Mouse (Mus musculus) cerebellum, adult 11 months (tissue): ENCODE data around the gene Sectm1b.
"Not testable (repeated sequence)": the region's sequence is repeated elsewhere in the genome, so short reads cannot be mapped to it uniquely, and the experiment has no call there.

Experiments
- DNase-seq: peaks from one replicate; pipeline ENCODE4 v3.0.0; 2022

The Sectm1b gene

DNA sequence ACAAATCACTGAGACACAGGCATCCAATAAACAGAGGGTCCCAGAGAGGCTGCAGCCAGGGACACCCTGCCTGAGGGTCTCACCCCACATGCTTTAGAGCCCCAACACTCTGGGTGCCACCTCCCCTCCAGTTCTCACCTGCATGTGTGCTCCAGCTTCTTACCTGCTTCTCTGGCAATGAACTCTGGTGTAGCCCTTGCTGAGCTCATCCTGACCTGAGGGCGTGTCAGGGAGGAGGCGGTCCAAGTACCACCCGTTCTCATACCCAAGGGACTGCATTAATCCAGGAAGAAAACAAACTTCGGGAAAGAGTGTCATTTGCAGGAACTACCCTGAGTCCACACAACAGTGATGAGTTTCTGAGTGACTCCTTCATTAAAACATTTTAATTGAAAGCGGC, at the start of gene Sectm1b:
Gene Sectm1b, minus strand, starts transcription at position 191 of the 400 bp plus-strand sequence.
- DNase-seq: no peak

DNA sequence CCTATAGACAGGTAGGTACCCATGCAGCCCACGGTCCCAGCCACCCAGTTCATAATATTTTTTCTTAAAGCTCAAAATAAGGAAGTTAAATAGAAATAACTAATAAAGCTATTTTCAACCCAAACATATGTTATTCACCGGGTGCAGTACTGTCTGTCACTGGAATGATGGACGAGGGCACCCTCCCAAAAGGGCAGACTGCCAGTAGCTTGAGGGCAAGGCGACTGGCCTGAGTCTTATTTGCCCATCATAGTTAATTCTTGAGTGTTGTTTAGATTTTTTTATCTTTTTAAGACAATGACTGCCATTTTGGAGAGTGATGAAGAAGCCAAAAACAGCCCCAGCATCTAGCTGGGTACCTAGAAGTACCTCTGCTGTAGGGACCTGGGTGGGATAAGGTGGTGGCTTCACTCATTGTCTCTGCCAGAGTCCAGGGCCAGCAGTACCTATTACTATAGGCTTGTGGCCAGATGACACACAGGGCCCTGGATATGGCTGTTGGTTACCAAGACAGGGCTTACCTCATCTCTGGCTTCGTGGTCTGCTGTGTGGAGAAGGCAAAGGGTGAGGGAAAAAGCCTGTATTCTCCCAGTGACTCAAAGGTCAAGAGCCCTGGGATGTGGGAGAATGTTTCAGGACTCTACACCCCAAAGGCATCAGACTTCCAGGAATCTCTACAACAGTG, 48.9 kb upstream of the Sectm1b start:
- DNase-seq: peak; percentile 66

DNA sequence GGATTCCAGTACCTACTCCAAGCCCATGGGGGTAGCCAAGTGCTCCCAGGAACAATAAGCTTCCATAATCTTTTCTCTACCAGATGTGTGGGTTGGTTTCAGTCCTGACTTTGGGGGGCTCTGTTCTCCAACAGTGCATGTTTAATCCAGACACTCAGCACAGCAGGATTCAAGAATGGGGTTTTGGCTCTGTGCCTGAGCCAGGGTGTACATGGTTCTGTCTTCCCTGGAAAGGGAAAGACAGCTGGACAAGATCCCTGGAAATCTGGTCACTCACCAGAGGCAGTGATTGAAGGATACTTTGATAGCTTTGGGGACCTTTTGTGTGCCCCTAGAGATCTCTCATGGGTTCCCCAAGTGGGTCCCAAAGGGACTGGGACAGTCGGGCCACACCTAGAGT, 48.2 kb upstream of the Sectm1b start:
- no peak for DNase-seq

DNA sequence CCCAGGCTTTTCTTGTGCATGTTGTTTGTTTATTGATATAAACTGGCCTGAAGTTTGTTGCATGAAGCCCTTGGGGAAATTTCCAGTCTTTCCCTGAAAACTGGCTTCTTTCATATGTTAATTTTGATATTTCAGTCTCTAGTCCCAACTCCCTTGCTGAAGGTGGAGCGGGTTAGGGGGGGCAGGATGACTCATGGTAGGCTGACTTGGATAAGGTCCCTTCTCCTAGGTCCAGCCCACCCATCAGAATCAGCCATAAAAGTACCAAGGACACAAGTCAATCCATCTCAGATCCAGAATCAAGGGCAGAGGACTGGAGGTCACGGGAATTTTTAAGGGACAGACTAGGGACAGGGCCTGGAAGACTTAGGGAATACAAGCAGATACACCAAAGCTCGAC, 47.7 kb upstream of the Sectm1b start:
- no peak for DNase-seq

DNA sequence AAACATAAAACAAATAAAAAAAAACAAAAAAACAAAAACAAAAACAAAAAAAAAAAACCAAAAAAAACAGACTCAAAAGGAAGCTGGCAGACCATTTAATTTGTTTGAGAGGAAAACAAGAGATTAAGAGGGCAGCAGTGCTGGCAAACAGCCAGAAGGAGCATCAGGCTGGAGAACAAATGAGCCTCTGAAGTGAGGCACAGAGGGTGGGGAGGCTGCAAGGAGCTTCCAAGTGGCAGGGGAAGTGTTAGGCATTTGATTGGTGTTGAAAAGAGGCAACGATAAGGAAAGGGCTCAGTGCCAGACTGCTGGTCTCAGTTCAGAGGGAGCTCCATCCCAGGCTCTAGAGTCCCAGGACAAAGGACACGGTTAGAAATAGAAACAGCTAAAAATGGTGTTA, 46.6 kb upstream of the Sectm1b start:
- DNase-seq: peak; percentile 13

DNA sequence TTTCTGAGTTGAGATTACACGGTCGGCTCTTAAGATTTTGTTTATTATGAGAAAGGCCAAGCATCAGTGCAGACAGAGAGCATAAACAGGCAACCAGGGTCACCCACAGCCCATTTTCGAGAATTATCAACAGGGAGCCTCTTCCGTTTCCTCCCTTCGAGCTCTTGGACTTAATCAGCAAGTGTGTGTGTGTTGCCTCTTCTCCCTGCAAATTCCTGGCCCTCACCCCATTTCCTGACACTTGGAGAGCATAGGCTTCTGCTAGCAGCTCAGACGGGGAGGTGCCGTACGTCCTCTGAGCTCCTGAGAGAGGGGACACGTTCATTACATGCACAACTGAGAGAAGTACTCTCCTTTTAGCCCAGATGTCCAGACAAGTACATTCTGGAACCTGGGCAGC, 44.7 kb upstream of the Sectm1b start:
- no peak for DNase-seq

DNA sequence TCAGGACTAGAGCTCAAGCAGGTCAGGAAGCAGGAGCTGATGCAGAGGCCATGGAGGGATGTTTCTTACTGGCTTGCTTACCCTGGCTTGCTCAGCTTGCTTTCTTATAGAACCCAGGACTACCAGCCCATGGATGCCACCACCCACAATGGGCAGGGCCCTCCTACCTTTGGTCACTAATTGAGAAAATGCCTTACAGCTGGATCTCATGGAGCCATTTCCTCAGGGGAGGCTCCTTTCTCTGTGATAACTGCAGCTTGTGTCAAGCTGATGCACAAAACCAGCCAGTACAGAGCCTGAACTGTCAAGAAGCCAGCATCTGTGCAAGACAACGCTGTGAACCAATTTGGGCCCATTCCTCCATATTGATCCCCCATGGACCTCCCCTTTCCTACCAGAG, 43.9 kb upstream of the Sectm1b start:
- not testable (repeated sequence) for DNase-seq

DNA sequence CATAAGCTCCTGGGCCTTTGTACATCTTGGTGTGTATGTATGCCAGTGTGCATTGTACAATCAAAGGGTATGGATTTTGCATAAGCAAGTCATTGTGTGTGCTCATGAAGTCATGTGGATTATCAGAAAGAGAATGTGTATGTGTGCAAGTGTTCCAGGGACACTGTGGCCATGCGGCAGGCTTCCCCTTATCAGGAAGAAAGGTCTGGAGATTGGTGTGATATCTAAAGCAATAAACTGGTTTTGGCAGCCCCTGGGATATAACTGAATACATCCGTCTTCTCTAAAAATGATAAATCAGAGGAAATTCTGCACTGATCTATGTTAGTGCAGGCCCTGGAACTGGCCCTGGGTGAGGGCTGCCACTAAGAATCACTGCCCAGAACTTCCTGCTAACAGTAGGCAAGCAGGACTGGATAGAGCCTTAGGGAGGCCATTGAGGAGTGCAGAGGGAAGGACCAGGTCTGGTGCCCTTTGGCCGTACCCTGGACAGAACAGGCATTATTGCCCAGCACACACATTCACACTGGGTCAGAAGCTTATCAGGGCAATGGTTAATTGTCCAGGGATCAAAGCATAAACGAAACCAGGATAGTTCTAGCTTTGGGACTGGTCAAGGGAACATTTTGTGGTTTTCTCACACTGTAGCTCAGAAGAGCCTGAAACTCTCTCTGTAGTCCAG, 37.9 kb upstream of the Sectm1b start:
- no peak for DNase-seq

DNA sequence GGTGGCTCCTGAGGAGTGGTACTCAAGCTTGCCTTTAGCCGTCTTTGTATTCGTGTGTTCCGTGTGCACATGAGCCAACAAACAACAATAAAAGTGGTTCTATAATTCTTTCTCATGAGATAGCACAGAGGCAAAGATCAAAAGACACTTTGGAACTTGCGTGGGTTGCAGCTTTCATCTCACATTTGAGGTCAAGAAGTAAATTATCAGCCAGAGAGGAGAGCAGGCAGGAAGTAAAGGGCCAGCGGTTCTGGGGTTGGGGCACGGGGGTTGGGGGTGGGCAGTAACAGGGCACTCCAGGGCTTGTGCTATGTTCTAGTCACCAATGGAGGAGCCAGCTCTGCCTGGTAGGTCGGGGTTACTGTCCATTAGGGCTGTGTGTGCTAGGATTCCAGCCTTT, 37.3 kb upstream of the Sectm1b start:
- no peak for DNase-seq

DNA sequence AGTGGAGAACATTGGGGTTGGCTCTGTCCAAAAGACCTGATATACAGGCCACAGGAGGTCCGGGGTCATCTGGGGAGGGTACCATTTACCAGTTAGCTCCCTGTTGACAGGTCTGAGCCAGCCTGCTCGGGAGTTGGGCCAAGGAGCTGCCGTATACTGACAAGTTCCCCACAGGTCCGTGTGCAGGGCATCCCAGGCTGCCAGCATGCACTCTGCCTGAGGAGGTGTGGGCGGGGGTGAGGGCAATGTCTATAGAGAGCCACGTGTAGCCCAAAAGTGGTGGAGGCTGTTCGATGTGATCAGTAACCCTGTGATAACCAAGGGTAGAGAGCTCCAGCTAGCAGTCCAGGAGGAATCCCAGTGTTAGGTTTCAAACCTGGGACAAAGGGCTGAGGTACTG, 36.4 kb upstream of the Sectm1b start:
- DNase-seq: no peak

DNA sequence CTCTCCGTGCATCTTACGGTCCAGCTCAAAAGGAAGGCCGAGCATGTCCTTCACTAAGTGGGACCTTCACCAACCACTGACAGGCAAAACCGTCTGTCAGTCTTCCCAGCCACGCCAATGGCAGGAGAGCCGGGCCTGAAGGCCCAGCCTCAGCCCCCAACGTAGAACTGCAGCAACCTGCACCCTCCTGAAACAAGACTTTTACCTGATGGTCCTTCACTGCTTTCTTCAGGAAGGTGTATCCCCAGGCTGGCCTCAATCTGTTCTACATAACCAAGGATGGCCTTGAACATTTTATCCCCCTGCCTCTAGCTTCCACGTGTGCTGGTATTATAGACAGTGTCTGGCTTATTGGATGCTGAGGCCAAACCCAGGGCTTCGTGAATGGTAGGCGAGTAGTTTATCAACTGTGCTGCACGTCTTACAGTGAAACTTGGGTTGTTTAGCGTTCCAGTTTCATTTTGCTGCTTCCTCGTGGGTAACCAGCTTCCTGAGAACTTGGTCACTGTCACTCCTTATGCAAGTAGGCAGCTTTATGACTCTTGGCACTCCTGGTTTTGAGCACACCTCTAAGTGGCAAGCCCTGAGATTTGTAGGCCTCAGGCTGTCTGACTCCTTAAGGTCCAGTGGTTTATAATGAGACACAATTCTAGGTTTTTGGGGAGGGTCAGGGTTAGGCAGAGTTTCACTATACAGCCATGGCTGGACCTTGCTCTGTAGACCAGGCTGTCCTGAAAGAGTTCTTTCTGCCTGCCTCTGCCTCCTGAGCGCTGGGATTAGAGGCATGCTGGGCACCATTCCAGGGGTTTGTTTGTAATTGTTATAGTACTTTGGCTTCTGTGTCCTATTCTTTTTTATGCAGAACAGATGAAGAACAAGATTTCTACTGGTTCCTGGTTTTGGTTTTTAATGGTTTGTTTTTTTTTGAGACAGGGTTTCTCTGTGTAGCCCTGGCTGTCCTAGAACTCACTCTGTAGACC, 29.5 kb upstream of the Sectm1b start:
- DNase-seq: no peak

DNA sequence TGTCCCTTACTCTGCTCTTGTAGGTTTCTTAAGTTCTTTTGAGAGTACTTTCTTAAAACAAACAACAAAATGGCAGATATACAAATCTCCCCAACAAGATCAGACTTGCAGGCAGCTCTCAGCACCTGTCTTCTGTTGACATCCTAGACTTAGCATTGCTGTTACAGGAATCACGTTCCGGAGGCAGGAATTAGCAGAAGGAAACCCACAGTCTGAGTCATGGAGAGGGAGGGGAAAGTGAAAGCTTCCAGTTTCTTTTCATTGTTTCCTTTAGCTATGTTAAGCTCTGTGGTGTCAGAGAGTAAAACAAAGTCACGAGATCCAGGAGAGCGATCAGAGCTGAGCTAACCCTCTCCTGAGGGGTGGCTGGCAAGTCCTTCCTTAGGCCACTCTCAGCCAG, 27.6 kb upstream of the Sectm1b start:
- DNase-seq: no peak

DNA sequence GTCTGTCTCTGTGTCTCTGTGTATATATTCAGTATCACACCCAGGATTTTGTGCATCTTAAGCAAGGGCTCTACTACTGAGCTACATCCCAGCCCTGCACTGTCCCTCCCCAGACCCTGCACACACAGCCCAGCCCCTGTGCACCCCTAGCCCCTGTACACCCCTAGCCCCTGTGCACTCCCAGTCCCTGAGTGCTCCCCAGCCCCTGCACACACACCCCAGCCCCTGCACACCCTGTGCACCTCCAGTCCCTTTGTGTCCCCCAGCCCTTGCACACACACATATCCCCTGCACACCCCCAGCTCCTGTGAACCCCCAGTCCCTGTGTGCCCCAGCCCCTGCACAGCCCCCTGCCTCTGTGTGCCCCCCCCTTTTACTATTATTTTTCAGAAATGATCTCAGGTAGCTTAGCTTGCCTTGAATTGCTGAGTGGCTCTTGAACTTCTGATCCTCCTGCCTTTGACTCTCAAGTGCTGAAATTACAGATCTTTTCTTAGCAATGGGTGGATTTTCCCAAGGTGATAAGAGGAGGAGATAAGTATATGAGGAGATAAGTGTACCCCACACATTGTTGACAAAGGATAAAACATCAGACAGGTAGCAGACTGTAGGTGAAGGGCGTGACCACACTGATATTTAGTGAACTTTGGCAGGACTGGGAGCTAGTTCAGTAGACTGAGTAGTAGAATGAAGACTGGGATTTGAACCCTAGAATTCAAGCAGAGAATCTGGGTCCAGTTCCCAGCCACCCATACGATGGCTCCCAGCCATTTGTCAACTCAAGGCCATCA, 26.6 kb upstream of the Sectm1b start:
- DNase-seq: no peak

DNA sequence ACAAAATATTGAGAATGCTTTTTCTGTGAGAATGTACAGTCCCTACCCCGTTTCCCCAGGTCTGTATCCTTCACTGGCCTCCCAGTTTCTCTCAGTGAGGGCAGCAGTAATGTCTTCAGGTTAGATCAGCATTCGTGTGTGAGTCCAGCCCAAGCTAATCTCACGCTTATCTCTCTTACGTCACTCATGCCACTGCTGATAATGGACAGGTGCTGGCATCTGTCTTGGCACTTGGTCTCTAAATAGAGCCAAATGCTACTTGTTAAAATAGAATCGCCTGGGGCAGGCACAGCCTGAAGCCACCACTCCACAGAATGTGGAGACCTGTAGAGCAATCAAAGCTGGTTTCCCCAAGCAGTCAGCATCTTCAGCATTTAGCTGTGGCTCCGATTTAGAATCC, 25.6 kb upstream of the Sectm1b start:
- DNase-seq: no peak

DNA sequence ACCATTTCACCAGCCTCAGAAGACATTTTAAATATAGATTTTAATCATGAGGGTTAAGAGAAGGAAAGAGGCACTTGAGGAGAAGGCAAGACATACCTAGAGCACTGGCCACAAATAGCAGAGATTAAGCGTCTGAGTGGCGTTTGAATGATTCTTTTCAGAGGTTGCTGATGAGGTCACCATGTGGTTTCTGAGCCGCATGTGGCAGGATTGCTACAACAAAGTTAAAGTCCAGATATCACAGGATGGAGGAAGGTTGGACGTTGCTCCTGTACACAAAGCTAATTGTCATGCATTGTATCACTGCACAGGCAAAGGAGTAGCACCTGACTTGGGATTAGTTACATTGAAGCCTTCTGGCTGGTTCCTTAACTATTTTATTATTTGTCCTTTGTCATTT, 22.9 kb upstream of the Sectm1b start:
- no peak for DNase-seq

DNA sequence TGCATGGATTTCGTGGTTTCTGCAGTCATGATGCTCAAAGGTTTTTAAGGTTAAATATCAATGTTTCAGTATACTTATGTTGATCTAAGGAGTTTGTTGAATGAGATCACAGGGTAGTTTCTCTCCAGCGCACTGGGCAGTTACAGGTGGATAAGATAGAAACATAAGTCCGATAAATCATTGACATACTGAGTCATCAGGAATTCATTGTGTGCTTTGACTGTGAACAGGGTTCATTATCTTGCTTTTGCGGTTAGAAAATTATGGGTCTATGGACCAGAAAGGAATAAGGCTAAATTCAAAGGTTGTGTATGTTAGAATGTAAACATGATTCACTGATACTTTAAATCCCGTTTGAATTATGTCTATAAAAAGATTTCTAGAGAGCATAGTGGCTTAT, 21.8 kb upstream of the Sectm1b start:
- no peak for DNase-seq

DNA sequence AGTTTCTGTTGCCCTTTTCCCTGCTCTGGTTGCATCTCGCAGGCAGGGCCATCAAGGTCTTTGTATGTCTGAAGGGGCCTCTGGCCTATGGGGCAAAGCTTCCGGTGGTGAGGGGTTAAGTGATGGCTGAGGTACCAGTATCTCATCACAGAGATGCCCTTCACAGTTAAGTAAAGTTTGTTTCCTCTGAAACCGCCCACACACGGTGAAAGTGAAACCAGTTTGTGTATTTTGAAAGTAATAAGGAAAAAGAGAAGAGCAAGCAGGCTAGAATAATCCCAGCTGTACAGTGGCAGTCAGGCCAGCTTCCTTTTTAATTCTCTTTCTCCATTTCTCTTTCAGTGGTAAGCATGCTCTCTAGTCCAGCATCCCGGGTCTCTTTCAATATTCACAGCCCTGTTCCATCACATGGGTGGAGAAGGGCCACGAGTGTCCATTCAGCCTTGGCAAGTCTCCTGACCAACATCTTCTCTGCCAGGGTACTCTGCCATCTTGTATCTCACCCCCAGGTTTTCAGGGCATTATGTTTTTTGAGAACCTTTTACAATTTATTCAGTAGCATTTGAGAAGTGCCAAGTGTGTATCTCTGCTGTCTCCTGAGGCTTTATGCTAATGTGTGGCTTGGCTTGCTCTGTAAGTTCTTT, 19.6 kb upstream of the Sectm1b start:
- DNase-seq: no peak

DNA sequence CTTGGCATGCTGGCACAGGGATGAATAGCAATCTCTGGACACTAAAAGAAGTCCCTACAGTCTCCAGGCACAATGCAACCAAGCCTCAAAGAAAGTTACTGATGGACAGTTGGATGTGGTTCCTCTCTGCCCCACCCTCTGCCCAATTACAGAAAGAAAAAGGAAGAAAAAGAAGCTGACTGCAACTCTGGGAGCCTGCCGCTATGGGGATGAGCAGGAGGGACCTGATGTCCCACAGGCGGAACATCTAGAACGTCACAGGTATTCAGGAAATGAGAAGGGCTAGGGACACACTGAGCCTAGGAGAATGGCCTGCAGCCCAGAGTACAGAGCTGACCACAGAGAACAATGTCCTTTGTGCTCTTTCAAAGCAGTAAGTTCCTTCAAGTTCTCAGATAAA, 18.9 kb upstream of the Sectm1b start:
- DNase-seq: no peak

DNA sequence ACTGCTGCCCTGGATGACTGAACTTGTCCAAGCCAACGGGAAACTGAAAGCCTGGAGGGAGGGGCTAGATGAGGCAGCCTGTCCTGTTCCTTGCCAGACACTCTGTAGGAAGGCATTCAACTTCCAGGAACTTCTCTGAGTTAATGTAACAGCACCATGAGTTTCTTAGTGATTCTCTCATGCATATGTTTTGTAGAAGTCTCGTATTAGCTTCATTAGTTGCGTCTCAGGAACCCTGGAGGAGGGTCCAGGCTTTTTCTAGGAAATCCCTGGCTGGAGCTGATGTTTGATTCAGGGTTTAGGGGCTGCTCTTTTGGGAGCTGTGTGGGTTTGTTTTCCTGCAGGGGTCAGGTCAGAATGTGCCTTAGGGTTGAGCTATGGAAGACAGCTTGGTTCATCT, 17.8 kb upstream of the Sectm1b start, which contains the start of gene Sectm1a:
Gene Sectm1a, minus strand, starts transcription at position 101 of the 400 bp plus-strand sequence.
- no peak for DNase-seq

DNA sequence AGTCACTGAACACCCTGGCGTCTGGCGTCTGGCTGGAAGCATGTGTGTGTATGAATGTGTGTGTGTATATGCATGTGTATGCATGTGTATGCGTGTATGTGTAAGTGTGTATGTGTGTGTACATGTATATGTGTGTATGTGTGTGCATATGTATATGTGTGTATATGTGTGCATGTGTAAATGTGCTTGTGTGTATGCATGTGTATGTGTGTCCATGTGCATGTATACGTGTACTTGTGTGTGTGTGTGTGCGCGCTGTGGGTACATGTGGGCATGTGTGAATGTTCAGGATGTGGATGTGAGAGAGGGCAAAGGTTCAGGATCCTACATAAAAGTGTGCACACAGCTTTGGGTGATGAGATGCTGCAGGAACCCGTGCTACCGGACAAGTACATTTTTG, 17.0 kb upstream of the Sectm1b start:
- DNase-seq: no peak

DNA sequence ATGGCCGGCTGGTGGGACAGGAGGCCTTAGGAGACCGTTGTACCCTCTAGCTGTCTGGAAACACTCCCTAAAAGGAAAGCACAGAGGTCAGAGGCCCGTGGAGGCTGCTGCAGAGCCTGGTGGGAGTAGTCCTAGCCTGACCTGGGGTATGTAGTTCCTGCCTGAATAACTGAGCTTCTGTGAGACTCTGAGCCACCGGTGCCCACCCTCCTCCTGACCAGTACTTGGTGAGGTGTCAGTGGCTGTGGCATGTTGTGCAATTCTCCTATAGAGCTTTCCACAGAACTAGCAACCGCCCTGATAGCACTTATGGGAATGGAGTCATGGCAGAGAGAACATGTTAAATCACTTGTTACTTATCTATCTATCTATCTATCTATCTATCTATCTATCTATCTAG, 12.3 kb upstream of the Sectm1b start:
- DNase-seq: no peak

DNA sequence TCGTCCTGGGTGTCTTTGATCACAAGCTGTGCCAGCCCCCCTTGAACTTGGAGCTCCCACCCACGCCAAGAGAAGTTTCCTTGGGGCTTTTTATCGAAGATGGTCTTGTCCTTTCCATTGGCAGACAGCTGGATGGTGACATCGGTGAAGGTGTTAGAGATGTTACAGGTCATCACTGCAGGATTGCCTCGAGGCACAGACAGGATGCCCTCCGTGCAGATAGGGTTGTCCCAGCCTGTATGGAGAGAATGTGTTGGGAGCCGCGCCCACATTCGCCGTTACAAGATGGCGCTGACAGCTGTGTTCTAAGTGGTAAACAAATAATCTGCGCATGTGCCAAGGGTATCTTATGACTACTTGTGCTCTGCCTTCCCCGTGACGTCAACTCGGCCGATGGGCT, 6.3 kb upstream of the Sectm1b start:
- not testable (repeated sequence) for DNase-seq
